Mouse (Mus musculus) thymus, adult 2 months (tissue): ENCODE results near the gene a. TPM values are rescaled to one million over a fixed set of nuclear protein-coding genes. Genes with fewer than 3 reads are reported as not detected.

ENCODE experiments used
- DNase-seq: peaks from one replicate; pipeline ENCODE4 v3.0.0; 2021
- H3K27ac ChIP-seq: fragments of 200-500 bp; 2 replicates; pipeline ENCODE4 v1.5.1; 2012; ENCODE audit warnings: low read length, control low read depth; ENCODE audit not compliant: control insufficient read depth, insufficient read depth
- H3K27me3 ChIP-seq: fragments of 200-500 bp; 2 replicates; pipeline ENCODE4 v1.6.1; 2012; ENCODE audit warnings: mild to moderate bottlenecking, low read length, moderate library complexity, mixed read lengths; ENCODE audit not compliant: control insufficient read depth, insufficient read depth
- H3K36me3 ChIP-seq: fragments of 200-500 bp; 2 replicates; pipeline ENCODE4 v1.6.1; 2012; ENCODE audit warnings: mild to moderate bottlenecking, low read length, moderate library complexity; ENCODE audit not compliant: control insufficient read depth, insufficient read depth
- H3K4me1 ChIP-seq: fragments of 200-500 bp; replicated peaks from 2 replicates; pipeline ENCODE4 v1.6.1; 2012; ENCODE audit warnings: low read length; ENCODE audit not compliant: control insufficient read depth, insufficient read depth
- H3K4me3 ChIP-seq: fragments of 200-500 bp; 2 replicates; pipeline ENCODE4 v1.5.1; 2012; ENCODE audit warnings: mild to moderate bottlenecking, low read length, control low read depth, moderate library complexity; ENCODE audit not compliant: control insufficient read depth, insufficient read depth
- CTCF ChIP-seq: fragments of 200-500 bp; IDR thresholded peaks from 2 replicates; pipeline ENCODE4 v1.5.1; 2012; ENCODE audit warnings: mild to moderate bottlenecking, control low read depth, low read length, moderate library complexity, borderline replicate concordance; ENCODE audit not compliant: control insufficient read depth, poor library complexity, insufficient read depth; ENCODE audit errors: extremely low read depth
- POLR2A ChIP-seq: fragments of 200-500 bp; IDR thresholded peaks from 2 replicates; pipeline ENCODE4 v1.6.1; 2012; ENCODE audit warnings: mild to moderate bottlenecking, low read length, control low read depth, moderate library complexity; ENCODE audit not compliant: control insufficient read depth, poor library complexity, insufficient read depth; ENCODE audit errors: extremely low read depth
- whole genome bisulfite sequencing: fragments of 180-500 bp; shearing (Covaris S2); methylation state at CpG from one replicate; pipeline ENCODE4 v1.1.7; 2018; 5-methylcytosine and 5-hydroxymethylcytosine counted together
- polyA plus RNA-seq: library from polyadenylated mRNA; depleted of rRNA; stranded (reverse); fragments of >200 nt; gene quantifications from 2 replicates; pipeline ENCODE4 v1.2.3, GENCODE M21; 2012

The a gene
- polyA plus RNA-seq, 1 experiment = 4.7 TPM

DNA sequence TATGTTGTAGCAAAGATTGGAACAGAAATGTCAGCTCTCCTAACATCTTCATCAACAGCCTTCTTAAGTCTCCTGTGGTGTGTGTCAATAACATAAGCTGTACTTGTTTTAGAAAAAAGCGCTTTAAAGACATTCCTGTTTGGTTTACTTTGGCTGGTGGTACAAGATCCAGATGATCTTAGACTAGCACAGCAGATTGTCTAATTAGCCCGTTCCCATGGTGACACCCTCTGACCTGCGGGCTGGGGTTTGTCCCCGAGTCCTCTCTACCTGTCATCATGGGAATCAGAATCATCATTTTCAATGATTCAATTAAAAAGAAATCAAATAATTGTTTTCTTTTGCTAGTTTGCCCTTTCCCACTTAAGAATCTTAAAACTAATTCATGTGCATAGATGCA is 36.3 kb downstream of the a start:
- 95% methylated on average over 4 of the region's 4 CpGs for WGBS
- Histone ChIP-seq H3K27ac (no peak overlapping the region), H3K36me3 (peaks cover 9% of the 10 kb centered on the region; the same call in 1 of the 2 replicates), H3K4me1 (0 out of 2 replicates have a peak, but pooled peaks cover 2% of the 10 kb centered on the region), H3K27me3 (no peaks in the 10 kb centered on the region), H3K4me3 (no peak overlapping the region)
- TF ChIP-seq CTCF = no peak
- no peak for TF ChIP-seq POLR2A
- no peak for DNase-seq

DNA sequence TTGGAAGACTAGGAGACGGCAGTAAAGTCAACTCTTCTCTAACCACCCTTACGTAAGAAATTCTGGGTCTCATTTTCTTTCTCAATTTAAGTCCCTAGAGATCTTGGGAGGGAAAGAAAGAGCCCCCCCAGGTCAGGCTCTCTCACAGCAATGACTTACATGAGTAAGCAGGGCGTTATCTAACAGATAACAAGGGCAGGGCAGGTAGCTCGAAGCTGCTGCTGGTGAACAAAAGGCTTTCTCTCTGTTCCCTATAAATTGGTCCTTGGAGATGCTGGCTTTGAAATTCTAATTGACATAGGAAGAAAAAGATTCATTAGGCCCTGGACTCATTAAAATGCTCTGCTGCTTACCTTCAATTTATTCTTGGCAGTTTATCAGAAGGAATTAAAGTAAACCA is 41.3 kb downstream of the a start:
- WGBS = 97% methylated on average over 4 of the region's 4 CpGs

DNA sequence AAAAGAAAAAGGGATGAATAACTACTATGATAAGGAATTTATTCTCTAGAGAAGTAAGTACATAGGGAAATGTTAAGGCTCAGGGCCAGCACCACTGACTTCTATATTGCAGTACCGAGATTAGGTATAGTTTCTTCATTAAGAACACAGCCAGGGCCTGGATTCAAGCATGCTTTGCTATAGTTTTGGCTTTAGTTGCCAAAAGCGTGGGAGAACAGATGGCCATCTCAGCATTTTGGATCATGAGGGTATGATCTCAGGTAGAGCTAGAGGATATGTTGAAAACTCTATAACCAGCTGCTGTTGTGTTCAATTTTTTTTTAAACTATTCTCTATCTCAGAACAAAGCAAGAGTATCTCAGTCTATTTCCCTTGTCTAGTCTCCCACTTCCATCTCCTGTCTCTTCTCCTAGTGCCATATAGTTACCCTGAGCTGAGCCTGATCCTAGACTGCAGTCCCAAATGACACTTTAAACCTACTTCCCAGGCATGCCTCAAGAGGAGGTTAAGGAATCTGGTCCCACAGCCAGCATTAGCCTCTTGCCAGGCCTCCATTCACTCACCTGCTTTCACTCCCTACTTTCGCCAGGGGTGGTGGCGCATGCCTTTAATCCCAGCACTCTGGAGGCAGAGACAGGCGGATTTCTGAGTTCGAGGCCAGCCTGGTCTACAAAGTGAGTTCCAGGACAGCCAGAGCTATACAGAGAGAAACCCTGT is 43.1 kb downstream of the a start:
- no peak for DNase-seq
- 98% methylated on average over 6 of the region's 6 CpGs for WGBS
- no peak overlapping the region for H3K4me3 ChIP-seq
- no peaks in the 10 kb centered on the region for H3K4me1 ChIP-seq
- TF ChIP-seq CTCF (no peak), POLR2A (no peak)
- H3K27ac ChIP-seq = no peak overlapping the region
- H3K36me3 ChIP-seq = 0 out of 2 replicates have a peak, but pooled peaks cover 7% of the 10 kb centered on the region
- no peaks in the 10 kb centered on the region for H3K27me3 ChIP-seq

More for the DNA sequence above, 41.3 kb downstream of the a start:
- Histone ChIP-seq H3K4me1 (no peaks in the 10 kb centered on the region), H3K4me3 (no peak overlapping the region), H3K27me3 (no peaks in the 10 kb centered on the region), H3K36me3 (0 out of 2 replicates have a peak, but pooled peaks cover 7% of the 10 kb centered on the region), H3K27ac (no peak overlapping the region)
- no peak for DNase-seq
- no peak for TF ChIP-seq CTCF
- TF ChIP-seq POLR2A = no peak

DNA sequence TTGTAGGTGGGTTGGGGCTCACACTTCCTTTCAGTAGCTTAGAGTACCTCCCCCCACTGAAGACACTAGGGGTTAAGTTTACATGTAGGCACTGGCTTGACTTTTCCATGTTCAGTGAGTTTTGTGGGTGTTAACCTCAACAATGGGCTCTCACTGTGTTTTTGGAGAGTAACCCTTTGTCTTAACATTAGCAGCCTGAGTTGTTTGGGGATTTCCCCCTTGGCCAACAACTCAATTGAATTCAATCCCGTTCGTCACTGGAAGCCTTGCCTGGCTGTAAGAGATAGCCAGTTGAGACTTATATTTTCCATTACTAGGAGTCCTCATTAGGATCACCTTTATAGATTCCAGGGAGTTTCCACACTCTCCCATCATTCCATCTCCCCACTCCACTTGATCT is 45.3 kb downstream of the a start:
- WGBS = 89% methylated on average over 2 of the region's 2 CpGs
- Histone ChIP-seq H3K27ac (no peak overlapping the region), H3K4me3 (no peak overlapping the region), H3K4me1 (no peaks in the 10 kb centered on the region), H3K36me3 (no peaks in the 10 kb centered on the region), H3K27me3 (no peaks in the 10 kb centered on the region)
- no peak for DNase-seq
- no peak for TF ChIP-seq POLR2A
- no peak for TF ChIP-seq CTCF

DNA sequence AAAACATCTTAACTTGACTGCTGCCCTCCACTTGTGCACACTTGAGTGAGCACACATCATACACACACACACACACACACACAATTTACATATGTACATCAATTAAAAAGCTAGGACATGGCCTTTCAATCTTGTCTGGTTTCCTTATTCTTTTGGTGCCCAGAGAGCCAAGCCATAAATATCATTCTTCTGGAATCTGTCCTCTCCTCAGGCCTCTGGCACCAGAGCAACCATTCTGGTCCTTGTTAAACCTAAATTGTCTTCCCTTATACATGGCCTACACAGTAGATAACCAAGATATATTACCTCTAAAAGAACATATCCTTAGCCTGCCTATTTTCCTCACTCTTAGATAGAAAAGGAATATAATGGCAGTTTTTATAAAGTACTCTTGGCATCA is 56.9 kb downstream of the a start:
- Histone ChIP-seq H3K27me3 (no peaks in the 10 kb centered on the region), H3K4me1 (no peaks in the 10 kb centered on the region; the same call in 1 of the 2 replicates), H3K4me3 (no peak overlapping the region), H3K36me3 (peaks cover 5% of the 10 kb centered on the region; the same call in 1 of the 2 replicates), H3K27ac (no peak overlapping the region)
- no peak for DNase-seq
- TF ChIP-seq POLR2A (no peak), CTCF (no peak)

DNA sequence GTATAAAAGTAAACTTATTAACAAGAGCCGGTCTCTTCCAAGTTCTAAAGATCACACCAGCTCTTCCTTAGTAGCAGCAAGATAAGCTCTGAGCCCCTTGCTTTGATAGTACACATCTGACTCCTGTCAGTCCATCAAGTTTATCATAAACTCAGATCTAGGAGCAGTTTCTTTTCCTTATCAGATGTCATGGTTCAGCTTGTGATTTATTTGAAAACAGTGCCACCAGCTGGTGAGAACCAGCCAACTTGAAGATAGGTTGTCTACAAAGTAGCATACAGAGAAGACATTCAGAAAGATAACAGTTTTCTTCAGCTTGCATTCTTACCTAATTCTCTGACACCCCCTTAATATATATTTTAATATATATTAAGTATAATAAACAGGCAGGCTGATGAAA is 64.2 kb downstream of the a start:
- H3K4me1 ChIP-seq = no peaks in the 10 kb centered on the region
- DNase-seq = peak; percentile 63
- H3K36me3 ChIP-seq = peaks cover 22% of the 10 kb centered on the region
- WGBS = 95% methylated on average over 1 of the region's 1 CpGs
- H3K4me3 ChIP-seq = no peak overlapping the region
- TF ChIP-seq POLR2A = no peak
- TF ChIP-seq CTCF = no peak
- no peaks in the 10 kb centered on the region for H3K27me3 ChIP-seq
- H3K27ac ChIP-seq = no peak overlapping the region
